Mouse (Mus musculus) ES-E14 (cell line): ENCODE measurements around the gene Tsr2.

Source experiments
- CHD2 ChIP-seq: IDR thresholded peaks from 2 replicates; pipeline ENCODE4 v1.6.1; 2014; ENCODE audit warnings: mild to moderate bottlenecking, low read depth, low read length, inconsistent platforms
- MAFK ChIP-seq: IDR thresholded peaks from 2 replicates; pipeline ENCODE4 v1.6.1; 2014; ENCODE audit warnings: mild to moderate bottlenecking, low read depth, low read length, inconsistent platforms; ENCODE audit not compliant: insufficient read depth

- no peak for TF ChIP-seq MAFK
- no peak for TF ChIP-seq CHD2
These were observed 20.5 kb upstream of the Tsr2 start for GRCm38 (mm10) chrX:151116795-151117194.
